Mouse (Mus musculus): ENCODE data around the gene Xpnpep3. TPM values are rescaled to one million over a fixed set of nuclear protein-coding genes. Genes with fewer than 3 reads are reported as not detected.

Gene Xpnpep3
- polyA plus RNA-seq, 1 experiment from 2014 or later, result 8.3 TPM

DNA sequence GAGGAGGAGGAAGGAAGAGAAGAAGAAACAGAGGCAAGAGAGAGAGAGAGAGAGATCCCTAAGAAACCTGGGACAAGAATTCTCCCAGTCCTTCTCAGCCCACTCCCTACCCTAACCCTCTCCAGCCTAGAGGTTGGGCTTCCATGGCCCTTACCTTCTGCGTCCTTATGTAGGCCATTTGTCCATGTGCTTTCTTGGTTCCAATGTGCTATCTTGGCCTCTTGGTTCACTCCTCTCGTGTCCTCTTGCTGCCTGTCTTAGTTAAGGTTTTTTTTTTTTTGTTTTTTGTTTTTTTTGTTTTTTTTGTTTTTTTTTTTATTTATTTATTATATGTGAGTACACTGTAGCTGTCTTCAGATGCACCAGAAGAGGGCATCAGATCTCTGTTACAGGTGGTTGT is 83.0 kb downstream of the Xpnpep3 start:
- H3K4me2 ChIP-seq (ENCODE audit: low read length), result no peak overlapping the region
- H3K4me3 ChIP-seq (ENCODE audit: low read length), result no peak overlapping the region
- H3K36me3 ChIP-seq (ENCODE audit: control insufficient read depth, insufficient read depth, low read length), result no peaks in the 10 kb centered on the region
- WGBS, result 86% methylated on average over 2 of the region's 2 CpGs
- H3K4me1 ChIP-seq (ENCODE audit: control insufficient read depth, insufficient read depth, low read depth, low read length), result no peaks in the 10 kb centered on the region
- H3K27ac ChIP-seq (ENCODE audit: low read depth, low read length), result no peak overlapping the region
- no peaks in the 10 kb centered on the region for H3K9me3 ChIP-seq (ENCODE audit: control insufficient read depth, low read length)
- no peak overlapping the region for H3K9ac ChIP-seq (ENCODE audit: low read depth, low read length)
- ATAC-seq, result no peak
- H3K27me3 ChIP-seq (replicated peaks; ENCODE audit: control insufficient read depth, insufficient read depth, low read length), result 0 out of 2 replicates have a peak, but pooled peaks cover 2% of the 10 kb centered on the region

GRCm38 (mm10) chr15:81483691-81484090 is 83.8 kb downstream of the Xpnpep3 start:
- H3K4me2 ChIP-seq (ENCODE audit: low read length), result no peak overlapping the region
- WGBS, result 85% methylated on average over 6 of the region's 6 CpGs
- H3K4me1 ChIP-seq (ENCODE audit: control insufficient read depth, insufficient read depth, low read depth, low read length), result no peaks in the 10 kb centered on the region
- H3K27ac ChIP-seq (ENCODE audit: low read depth, low read length), result no peak overlapping the region
- 0 out of 2 replicates have a peak, but pooled peaks cover 2% of the 10 kb centered on the region for H3K27me3 ChIP-seq (replicated peaks; ENCODE audit: control insufficient read depth, insufficient read depth, low read length)
- ATAC-seq, result no peak
- no peaks in the 10 kb centered on the region for H3K36me3 ChIP-seq (ENCODE audit: control insufficient read depth, insufficient read depth, low read length)
- H3K9ac ChIP-seq (ENCODE audit: low read depth, low read length), result no peak overlapping the region
- H3K9me3 ChIP-seq (ENCODE audit: control insufficient read depth, low read length), result no peaks in the 10 kb centered on the region
- H3K4me3 ChIP-seq (ENCODE audit: low read length), result no peak overlapping the region

DNA sequence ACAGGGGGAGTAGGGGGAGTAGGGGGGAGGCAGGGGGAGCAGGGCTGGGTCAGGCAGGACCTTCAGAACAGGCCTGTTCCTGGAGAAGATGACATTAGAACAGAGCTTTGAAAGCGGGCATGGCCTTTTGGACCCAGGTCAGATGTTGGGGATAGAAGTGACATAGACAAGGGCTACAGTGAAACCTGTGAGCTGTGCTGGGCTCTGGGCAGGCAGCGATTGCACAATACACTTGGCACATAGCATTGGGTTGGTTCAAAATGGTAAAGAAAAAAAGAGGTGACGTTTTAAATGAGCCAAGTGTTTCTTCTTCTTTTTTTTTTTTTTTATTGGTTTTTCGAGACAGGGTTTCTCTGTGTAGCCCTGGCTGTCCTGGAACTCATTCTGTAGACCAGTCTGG is 85.5 kb downstream of the Xpnpep3 start:
- H3K27me3 ChIP-seq (replicated peaks; ENCODE audit: control insufficient read depth, insufficient read depth, low read length), result 0 out of 2 replicates have a peak, but pooled peaks cover 2% of the 10 kb centered on the region
- H3K4me3 ChIP-seq (ENCODE audit: low read length), result no peak overlapping the region
- 94% methylated on average over 4 of the region's 4 CpGs for WGBS
- ATAC-seq, result no peak
- H3K9me3 ChIP-seq (ENCODE audit: control insufficient read depth, low read length), result no peaks in the 10 kb centered on the region
- no peak overlapping the region for H3K27ac ChIP-seq (ENCODE audit: low read depth, low read length)
- no peak overlapping the region for H3K9ac ChIP-seq (ENCODE audit: low read depth, low read length)
- no peak overlapping the region for H3K4me2 ChIP-seq (ENCODE audit: low read length)
- H3K4me1 ChIP-seq (ENCODE audit: control insufficient read depth, insufficient read depth, low read depth, low read length), result no peaks in the 10 kb centered on the region
- H3K36me3 ChIP-seq (ENCODE audit: control insufficient read depth, insufficient read depth, low read length), result no peaks in the 10 kb centered on the region

DNA sequence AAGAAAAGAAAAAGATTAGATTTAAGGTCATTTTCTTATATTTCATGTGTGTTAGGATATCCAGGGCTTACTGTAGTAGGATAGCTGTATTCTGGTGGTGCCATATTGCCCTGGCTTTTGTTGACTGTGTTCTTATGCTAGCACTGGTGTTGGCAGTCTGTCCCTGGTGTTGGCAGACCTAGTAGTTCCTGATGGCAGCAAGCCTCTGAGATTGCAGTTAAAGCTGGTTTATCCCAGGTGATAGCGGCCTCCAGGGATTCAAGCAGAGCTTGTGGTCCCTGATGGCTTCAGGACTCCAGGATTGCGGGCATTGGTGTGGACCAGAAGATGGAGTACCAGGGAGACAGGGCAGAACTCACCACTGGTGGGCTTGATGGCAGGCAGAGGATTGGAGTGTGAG is 103.5 kb downstream of the Xpnpep3 start:
- no peaks in the 10 kb centered on the region for H3K9me3 ChIP-seq (ENCODE audit: control insufficient read depth, low read length)
- no peaks in the 10 kb centered on the region for H3K27me3 ChIP-seq (replicated peaks; ENCODE audit: control insufficient read depth, insufficient read depth, low read length)
- H3K4me3 ChIP-seq (ENCODE audit: low read length), result no peak overlapping the region
- no peak overlapping the region for H3K4me2 ChIP-seq (ENCODE audit: low read length)
- H3K36me3 ChIP-seq (ENCODE audit: control insufficient read depth, insufficient read depth, low read length), result no peaks in the 10 kb centered on the region
- no peak overlapping the region for H3K27ac ChIP-seq (ENCODE audit: low read depth, low read length)
- WGBS, result 87% methylated on average over 2 of the region's 2 CpGs
- no peak overlapping the region for H3K9ac ChIP-seq (ENCODE audit: low read depth, low read length)
- ATAC-seq, result no peak
- no peaks in the 10 kb centered on the region for H3K4me1 ChIP-seq (ENCODE audit: control insufficient read depth, insufficient read depth, low read depth, low read length)

DNA sequence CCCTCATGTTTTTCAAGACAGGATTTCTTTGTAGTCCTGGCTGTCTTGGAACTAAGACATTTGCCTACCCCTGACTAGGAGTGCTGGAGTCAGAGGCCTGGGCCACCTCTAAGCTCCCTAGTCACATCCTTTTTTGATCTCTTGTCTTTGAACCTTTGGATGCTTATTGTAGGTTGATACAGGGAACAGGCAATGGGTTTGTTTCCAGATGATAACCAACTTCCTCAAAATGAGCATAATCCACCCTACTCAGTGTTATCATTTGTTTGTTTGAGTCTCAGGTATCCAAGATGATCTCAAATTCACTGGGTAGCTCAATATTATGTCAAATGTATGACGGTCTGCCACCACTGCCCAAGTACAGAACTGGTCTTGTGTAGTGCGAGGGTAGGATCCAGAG is 104.1 kb downstream of the Xpnpep3 start:
- Histone ChIP-seq H3K9ac (ENCODE audit: low read depth, low read length) (no peak overlapping the region), H3K36me3 (ENCODE audit: control insufficient read depth, insufficient read depth, low read length) (no peaks in the 10 kb centered on the region), H3K4me1 (ENCODE audit: control insufficient read depth, insufficient read depth, low read depth, low read length) (no peaks in the 10 kb centered on the region), H3K27me3 (replicated peaks; ENCODE audit: control insufficient read depth, insufficient read depth, low read length) (no peaks in the 10 kb centered on the region), H3K4me2 (ENCODE audit: low read length) (no peak overlapping the region), H3K27ac (ENCODE audit: low read depth, low read length) (no peak overlapping the region), H3K9me3 (ENCODE audit: control insufficient read depth, low read length) (no peaks in the 10 kb centered on the region), H3K4me3 (ENCODE audit: low read length) (no peak overlapping the region)
- ATAC-seq, result no peak
- WGBS, result 97% methylated on average over 2 of the region's 2 CpGs

Other genes with a start within 250 kb of the Xpnpep3 start
- 24.1 and 28.2 TPM in 2 replicates for gene Mrtfa, start 209.4 kb upstream of the Xpnpep3 start, polyA plus RNA-seq (2015; fragmentation: Nextera tagmentation; extraction: Ambion mirVana)
- 6.3 and 7.9 TPM in 2 replicates for gene Mchr1, start 164.6 kb upstream of the Xpnpep3 start, polyA plus RNA-seq (2015; fragmentation: Nextera tagmentation; extraction: Ambion mirVana)
- 131 and 133 TPM in 2 replicates for gene Slc25a17, start 39.3 kb upstream of the Xpnpep3 start, polyA plus RNA-seq (2015; fragmentation: Nextera tagmentation; extraction: Ambion mirVana)
- 200 and 211 TPM in 2 replicates for gene St13, start 61 bp upstream of the Xpnpep3 start, polyA plus RNA-seq (2015; fragmentation: Nextera tagmentation; extraction: Ambion mirVana)
- gene Dnajb7, start 8.2 kb downstream of the Xpnpep3 start, polyA plus RNA-seq (2015; fragmentation: Nextera tagmentation; extraction: Ambion mirVana), result 0.95 and 1.3 TPM in 2 replicates
- gene Rbx1, start 66.2 kb downstream of the Xpnpep3 start, polyA plus RNA-seq (2015; fragmentation: Nextera tagmentation; extraction: Ambion mirVana), result 383 and 395 TPM in 2 replicates
- 17.3 and 21.4 TPM in 2 replicates for gene Ep300, start 185.2 kb downstream of the Xpnpep3 start, polyA plus RNA-seq (2015; fragmentation: Nextera tagmentation; extraction: Ambion mirVana)